Mouse (Mus musculus): ENCODE measurements around the gene Isca1. TPM values are rescaled to one million over a fixed set of nuclear protein-coding genes. Genes with fewer than 3 reads are reported as not detected.
"Not testable (repeated sequence)": the region's sequence is repeated elsewhere in the genome, so short reads cannot be mapped to it uniquely, and the experiment has no call there.

The Isca1 gene
- polyA plus RNA-seq, 1 experiment from 2014 or later = 134 TPM

GRCm38 (mm10) chr13:59719475-59719874, 50.1 kb downstream of the Isca1 start:
- H3K27ac ChIP-seq (ENCODE audit: low read length) = 0 out of 2 replicates have a peak overlapping the region, but pooled peaks have one; percentile 2
- no peak overlapping the region for H3K9ac ChIP-seq (ENCODE audit: low read length)
- no peaks in the 10 kb centered on the region for H3K36me3 ChIP-seq (ENCODE audit: control insufficient read depth, insufficient read depth, low read length)
- H3K4me2 ChIP-seq (ENCODE audit: low read depth, low read length) = no peak overlapping the region
- no peaks in the 10 kb centered on the region for H3K4me1 ChIP-seq (ENCODE audit: control insufficient read depth, insufficient read depth, low read length)
- H3K27me3 ChIP-seq (ENCODE audit: control insufficient read depth, insufficient read depth, low read length) = no peaks in the 10 kb centered on the region
- no peaks in the 10 kb centered on the region for H3K9me3 ChIP-seq (replicated peaks; ENCODE audit: control insufficient read depth, low read length)
- H3K4me3 ChIP-seq (replicated peaks; ENCODE audit: low read length) = no peak overlapping the region
- 83% methylated on average over 1 of the region's 1 CpGs for WGBS
- no peak for ATAC-seq (ENCODE audit: insufficient read depth, low FRiP score)

GRCm38 (mm10) chr13:59718857-59719440, 50.7 kb downstream of the Isca1 start:
- ATAC-seq (ENCODE audit: insufficient read depth, low FRiP score) = peak; percentile 80; the same call in 1 of the 2 replicates
- not testable (repeated sequence) for H3K36me3 ChIP-seq (ENCODE audit: control insufficient read depth, insufficient read depth, low read length); H3K4me3 ChIP-seq (replicated peaks; ENCODE audit: low read length); H3K4me2 ChIP-seq (ENCODE audit: low read depth, low read length); H3K4me1 ChIP-seq (ENCODE audit: control insufficient read depth, insufficient read depth, low read length); H3K27me3 ChIP-seq (ENCODE audit: control insufficient read depth, insufficient read depth, low read length); H3K9me3 ChIP-seq (replicated peaks; ENCODE audit: control insufficient read depth, low read length); H3K9ac ChIP-seq (ENCODE audit: low read length)
- 0 out of 2 replicates have a peak overlapping the region, but pooled peaks have one; percentile 2 for H3K27ac ChIP-seq (ENCODE audit: low read length)
- 26% methylated on average over 6 of the region's 6 CpGs for WGBS

GRCm38 (mm10) chr13:59713710-59714109, 55.9 kb downstream of the Isca1 start:
- Histone ChIP-seq H3K9me3 (replicated peaks; ENCODE audit: control insufficient read depth, low read length) (no peaks in the 10 kb centered on the region), H3K4me1 (ENCODE audit: control insufficient read depth, insufficient read depth, low read length) (no peaks in the 10 kb centered on the region), H3K36me3 (ENCODE audit: control insufficient read depth, insufficient read depth, low read length) (no peaks in the 10 kb centered on the region), H3K4me3 (replicated peaks; ENCODE audit: low read length) (no peak overlapping the region), H3K4me2 (ENCODE audit: low read depth, low read length) (no peak overlapping the region), H3K27me3 (ENCODE audit: control insufficient read depth, insufficient read depth, low read length) (no peaks in the 10 kb centered on the region), H3K27ac (ENCODE audit: low read length) (no peak overlapping the region), H3K9ac (ENCODE audit: low read length) (no peak overlapping the region)
- no peak for ATAC-seq (ENCODE audit: insufficient read depth, low FRiP score)
- WGBS = 32% methylated on average over 3 of the region's 3 CpGs

GRCm38 (mm10) chr13:59711984-59712383, 57.6 kb downstream of the Isca1 start, which contains the start of gene Spata31d1b:
TSS of gene Spata31d1b (plus strand) at chr13:59712284.
- H3K27me3 ChIP-seq (ENCODE audit: control insufficient read depth, insufficient read depth, low read length); H3K4me2 ChIP-seq (ENCODE audit: low read depth, low read length); H3K27ac ChIP-seq (ENCODE audit: low read length); H3K36me3 ChIP-seq (ENCODE audit: control insufficient read depth, insufficient read depth, low read length); ATAC-seq (ENCODE audit: insufficient read depth, low FRiP score); H3K9ac ChIP-seq (ENCODE audit: low read length); H3K9me3 ChIP-seq (replicated peaks; ENCODE audit: control insufficient read depth, low read length); H3K4me3 ChIP-seq (replicated peaks; ENCODE audit: low read length); H3K4me1 ChIP-seq (ENCODE audit: control insufficient read depth, insufficient read depth, low read length): not testable (repeated sequence)
- 67% methylated on average over 3 of the region's 3 CpGs for WGBS

- no peak within 1 kb of the TSS for H3K27ac ChIP-seq (ENCODE audit: low read length)
- H3K27me3 ChIP-seq (ENCODE audit: control insufficient read depth, insufficient read depth, low read length) = no peaks in the 10 kb centered on the region
- no peaks in the 10 kb centered on the region for H3K36me3 ChIP-seq (ENCODE audit: control insufficient read depth, insufficient read depth, low read length)
- H3K9ac ChIP-seq (ENCODE audit: low read length) = no peak within 1 kb of the TSS
- H3K4me2 ChIP-seq (ENCODE audit: low read depth, low read length) = no peak within 1 kb of the TSS
- WGBS = 85% methylated on average over 15 of the region's 15 CpGs
- H3K4me3 ChIP-seq (replicated peaks; ENCODE audit: low read length) = no peak within 1 kb of the TSS
- no peak for ATAC-seq (ENCODE audit: insufficient read depth, low FRiP score)
- H3K4me1 ChIP-seq (ENCODE audit: control insufficient read depth, insufficient read depth, low read length) = no peaks in the 10 kb centered on the region
- H3K9me3 ChIP-seq (replicated peaks; ENCODE audit: control insufficient read depth, low read length) = no peaks in the 10 kb centered on the region
Observed at GRCm38 (mm10) chr13:59710230-59710629, 59.4 kb downstream of the Isca1 start, which contains the start of gene Spata31d1a. TSS of gene Spata31d1a (minus strand) at chr13:59710330.

Other genes starting within 250 kb of the Isca1 start
- gene Agtpbp1, start 184.6 kb downstream of the Isca1 start, polyA plus RNA-seq (2015; fragmentation: Nextera tagmentation; extraction: Ambion mirVana) = 17.4 and 18.1 TPM in 2 replicates
- gene Naa35, start 184.6 kb downstream of the Isca1 start, polyA plus RNA-seq (2015; fragmentation: Nextera tagmentation; extraction: Ambion mirVana) = 73.0 and 87.5 TPM in 2 replicates
- 89.8 and 108 TPM in 2 replicates for gene Golm1, start 94.0 kb downstream of the Isca1 start, polyA plus RNA-seq (2015; fragmentation: Nextera tagmentation; extraction: Ambion mirVana)
- gene 4921517D22Rik, start 75.7 kb downstream of the Isca1 start, polyA plus RNA-seq (2015; fragmentation: Nextera tagmentation; extraction: Ambion mirVana) = not detected in 2 replicates
- not detected in 2 replicates for gene Spata31d1a, start 59.5 kb downstream of the Isca1 start, polyA plus RNA-seq (2015; fragmentation: Nextera tagmentation; extraction: Ambion mirVana)
- gene Spata31d1b, start 57.5 kb downstream of the Isca1 start, polyA plus RNA-seq (2015; fragmentation: Nextera tagmentation; extraction: Ambion mirVana) = not detected in 2 replicates
- gene Spata31d1d, start 38.1 kb downstream of the Isca1 start, polyA plus RNA-seq (2015; fragmentation: Nextera tagmentation; extraction: Ambion mirVana) = not detected in 2 replicates
- gene 1700014D04Rik, start 23.1 kb downstream of the Isca1 start, polyA plus RNA-seq (2015; fragmentation: Nextera tagmentation; extraction: Ambion mirVana) = 0.10 TPM in 1 of 2 replicates, not detected in the other
- not detected in 2 replicates for gene Gm49354, start 12.4 kb upstream of the Isca1 start, polyA plus RNA-seq (2015; fragmentation: Nextera tagmentation; extraction: Ambion mirVana)
- gene Tut7, start 53.3 kb upstream of the Isca1 start, polyA plus RNA-seq (2015; fragmentation: Nextera tagmentation; extraction: Ambion mirVana) = 52.4 and 52.9 TPM in 2 replicates

All from stomach, embryonic 16.5 days (tissue).